Mouse (Mus musculus) layer of hippocampus, adult 8-10 months (tissue): ENCODE measurements at regions not wholly inside any gene's neighbourhood (a gene's known extent, or its start where the extent isn't known, plus 50 kb on each side); places are given as distances from the start of the nearest gene placed in this dataset.

Experiments
- DNase-seq, 2 experiments: peaks; one replicate each; pipeline ENCODE4 v3.0.0; 2022; ENCODE audit warnings: low spot score in 2 of 2

DNA sequence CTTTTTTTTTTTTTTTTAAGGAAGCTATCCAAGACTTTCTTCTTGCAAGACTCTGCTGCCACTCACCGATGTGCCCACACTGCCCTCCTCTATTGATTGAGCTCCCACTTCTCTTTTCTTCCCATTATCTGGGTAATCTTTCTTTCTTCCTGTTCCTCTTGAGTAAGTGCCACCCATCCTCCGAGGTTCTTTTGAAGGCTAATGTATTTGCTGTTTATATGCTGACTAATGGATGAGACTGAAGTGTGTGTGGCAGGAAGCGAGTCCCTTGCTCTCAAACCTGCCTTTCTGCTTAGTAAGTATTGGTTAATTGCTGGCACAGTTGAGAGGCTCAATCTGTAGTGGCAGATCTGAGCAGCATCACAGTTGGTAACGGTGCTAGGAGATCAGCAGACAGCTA lies 142.1 kb upstream of the Plxnc1 start:
- no peak for DNase-seq

DNA sequence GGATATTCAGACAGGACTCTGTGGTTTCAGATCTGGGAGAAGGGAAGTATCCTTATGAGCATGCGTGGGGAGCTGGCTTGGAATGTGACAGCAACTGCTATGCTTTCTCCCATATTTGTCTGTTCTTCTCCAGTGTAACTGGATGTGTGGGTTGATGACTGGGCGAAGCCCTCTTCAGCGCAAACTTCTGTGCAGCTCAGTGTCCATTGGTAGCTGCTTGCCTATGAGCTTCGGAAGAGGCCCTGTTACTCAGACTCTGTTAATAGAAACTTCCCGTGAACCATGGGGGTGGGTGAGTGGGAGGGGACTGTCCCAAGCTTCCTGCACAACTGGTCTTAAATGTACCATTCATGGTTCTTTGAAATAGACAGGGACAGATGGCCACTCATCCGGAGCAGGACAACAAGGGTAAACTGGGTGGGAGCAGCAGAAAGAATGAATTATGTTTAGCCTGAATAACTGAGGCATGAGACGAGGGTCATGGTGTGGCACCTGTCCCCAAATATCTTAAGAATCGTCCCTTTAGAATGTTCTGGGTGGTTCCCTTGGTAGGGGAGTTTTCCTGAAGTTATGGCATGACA lies 141.1 kb upstream of the Plxnc1 start:
- DNase-seq = no peak

DNA sequence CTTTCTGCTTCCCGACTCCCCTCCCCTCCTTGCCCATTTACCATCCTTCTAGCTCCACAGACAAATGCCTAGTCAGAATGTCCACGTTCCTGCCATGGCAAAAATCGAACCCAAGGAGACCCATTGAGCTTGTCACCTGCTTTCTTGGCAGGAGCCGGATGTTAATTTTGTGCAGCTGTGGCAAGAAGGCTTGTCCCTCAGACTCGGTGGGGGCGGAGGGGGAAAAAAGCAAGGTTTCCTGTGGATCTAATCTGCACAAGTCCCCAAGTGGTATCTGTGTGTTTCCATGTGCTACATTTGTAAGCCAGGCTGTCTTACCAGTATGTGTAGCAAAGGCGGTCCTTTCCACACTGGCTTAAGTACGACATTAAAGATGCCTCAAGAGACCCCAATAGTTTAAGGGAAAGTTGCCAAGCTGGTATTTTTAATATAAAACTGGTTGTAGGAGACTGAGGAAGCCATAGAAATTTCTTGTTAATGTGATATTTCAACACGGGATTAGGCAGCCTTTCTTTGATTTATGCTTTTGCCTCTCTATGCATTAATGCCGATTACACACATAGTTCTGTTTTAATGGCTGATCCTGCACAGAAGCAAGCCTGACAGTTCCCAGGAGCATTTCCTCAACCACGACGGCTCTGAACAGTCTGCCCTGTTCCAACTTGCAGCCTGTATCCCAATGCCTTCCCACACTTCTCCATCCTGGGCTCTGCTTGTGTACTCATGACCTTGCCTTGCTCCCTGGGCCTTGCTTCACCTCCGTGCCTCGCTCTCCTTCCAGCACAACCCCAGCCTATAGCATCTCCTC lies 138.9 kb upstream of the Plxnc1 start:
- no peak for DNase-seq

DNA sequence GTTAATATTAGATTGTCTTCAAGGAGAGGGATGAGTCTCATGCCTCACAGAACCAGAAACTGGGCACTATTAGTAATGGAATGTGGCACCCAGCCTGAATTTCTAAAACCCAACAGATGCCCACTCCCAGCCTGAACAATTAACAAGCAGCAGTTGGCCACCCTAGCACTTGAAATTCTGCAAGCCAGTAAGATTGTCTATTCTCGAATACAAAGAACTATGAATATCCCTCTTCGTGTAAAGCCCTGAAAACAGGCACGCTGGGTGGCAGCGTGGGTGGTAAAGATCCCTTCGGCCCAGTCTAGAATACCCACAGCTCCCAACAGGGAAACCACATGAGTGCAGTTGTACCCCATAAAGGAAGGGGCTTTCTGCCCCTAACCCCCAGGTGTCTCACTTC lies 138.0 kb upstream of the Plxnc1 start:
- DNase-seq = peak; percentile 46 to 47

- no peak for DNase-seq
Measured at GRCm38 (mm10) chr10:95079979-95080378, 135.3 kb upstream of the Plxnc1 start.

DNA sequence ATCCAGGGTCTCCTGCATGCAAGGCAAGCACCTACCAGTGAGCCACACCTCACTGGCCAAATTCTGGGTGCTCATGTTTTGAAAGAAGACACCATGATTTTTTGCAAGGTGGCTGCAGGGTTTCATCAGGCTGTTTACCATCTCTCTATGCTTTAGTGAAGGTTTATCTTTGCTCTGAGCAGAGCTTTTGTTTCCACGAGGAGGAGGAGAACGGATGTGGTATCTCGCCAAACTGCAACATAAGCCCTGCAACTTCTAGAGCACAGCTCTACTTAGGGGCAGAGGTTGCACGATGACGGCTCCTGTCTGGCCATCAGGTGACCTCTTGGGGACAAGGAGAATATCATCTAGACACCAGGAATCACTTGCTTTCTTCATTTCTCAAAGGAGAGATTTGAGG lies 131.8 kb upstream of the Plxnc1 start:
- DNase-seq = no peak

DNA sequence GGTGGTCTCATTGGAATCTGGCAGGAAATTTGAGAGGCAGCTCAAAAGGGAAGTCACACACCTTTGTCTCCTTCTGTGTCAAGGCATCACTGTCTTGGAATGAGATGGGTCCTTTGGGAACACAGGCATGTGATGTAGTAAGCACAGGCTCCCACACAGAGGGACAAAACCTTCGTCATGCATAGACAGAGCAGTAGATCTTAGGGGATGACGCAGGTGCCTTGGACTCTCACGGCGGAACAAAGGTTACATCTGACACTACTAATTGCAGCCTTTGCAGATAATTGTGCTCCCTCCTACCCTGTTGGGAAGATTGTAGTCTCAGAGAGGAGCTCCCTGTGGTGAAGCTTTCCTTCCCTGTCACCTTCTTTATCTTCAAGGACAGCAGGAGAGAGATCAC lies 131.3 kb upstream of the Plxnc1 start:
- DNase-seq = no peak

- DNase-seq = no peak
Measured at GRCm38 (mm10) chr10:95074959-95075590, 130.4 kb upstream of the Plxnc1 start.

DNA sequence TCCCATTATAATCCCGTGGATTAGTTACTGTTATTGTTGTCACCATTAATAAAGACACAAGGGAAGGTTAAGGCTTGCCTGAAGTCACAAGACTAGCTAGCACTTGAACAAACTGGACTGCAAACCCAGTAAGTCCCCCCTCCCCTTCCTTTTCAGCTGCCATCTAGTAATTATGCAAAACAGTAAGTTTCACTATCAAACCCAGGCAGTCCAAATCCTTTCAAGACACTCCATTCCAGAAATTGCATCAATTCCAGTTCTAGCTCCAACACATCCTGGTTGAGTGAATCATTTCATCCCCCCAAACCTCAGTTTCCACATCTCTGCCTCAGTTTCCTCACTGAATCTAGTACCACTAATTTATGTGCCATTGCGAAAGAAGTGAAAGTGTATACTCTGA lies 129.7 kb upstream of the Plxnc1 start:
- DNase-seq = no peak

GRCm38 (mm10) chr10:95067971-95068370 lies 123.3 kb upstream of the Plxnc1 start:
- DNase-seq = no peak

- no peak for DNase-seq
Measured at GRCm38 (mm10) chr10:95066774-95067173, 122.1 kb upstream of the Plxnc1 start.

GRCm38 (mm10) chr10:95059486-95060091 lies 115.0 kb upstream of the Plxnc1 start:
- no peak for DNase-seq

DNA sequence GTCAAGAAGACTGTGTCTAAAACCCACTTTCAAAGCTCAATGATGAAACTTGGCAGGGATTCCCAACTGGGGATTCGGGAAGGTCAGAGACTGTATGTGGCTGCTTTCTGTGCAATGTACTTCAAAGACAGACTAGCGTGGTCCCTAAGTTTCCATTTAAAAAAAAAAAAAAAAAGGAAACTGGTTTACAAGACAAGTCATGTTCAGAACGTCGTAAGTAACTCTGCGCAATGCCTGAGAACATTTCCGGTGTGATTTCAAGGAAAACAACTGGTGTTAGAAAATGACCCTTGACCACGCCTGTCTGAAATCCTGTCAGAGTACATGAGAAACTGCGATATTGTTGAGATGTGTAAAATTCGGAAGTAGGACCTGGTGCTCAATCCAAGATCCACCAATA lies 114.4 kb upstream of the Plxnc1 start:
- no peak for DNase-seq

GRCm38 (mm10) chr10:95057051-95057714 lies 112.5 kb upstream of the Plxnc1 start:
- DNase-seq = peak in 1 of 2 experiments; percentile 25

GRCm38 (mm10) chr10:95056541-95056940 lies 111.9 kb upstream of the Plxnc1 start:
- DNase-seq = no peak

DNA sequence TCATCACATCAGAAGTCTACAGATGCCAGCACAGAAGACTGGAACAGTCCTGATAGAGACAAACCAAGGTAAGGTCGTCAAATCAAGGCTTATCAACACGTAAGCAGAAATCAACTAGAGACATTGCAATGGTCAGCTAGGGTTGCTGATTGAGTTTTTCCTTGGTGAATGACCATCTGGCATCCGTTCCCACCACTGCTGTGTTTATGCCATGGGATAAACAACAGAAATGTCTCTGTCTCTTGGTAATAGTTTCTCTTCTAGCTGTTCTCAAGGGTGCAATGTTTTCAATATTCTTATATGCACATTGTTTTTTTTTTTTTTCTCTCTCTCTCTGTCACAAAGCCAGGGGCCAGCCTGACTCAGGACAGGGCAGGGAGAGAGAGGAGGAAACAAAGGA lies 110.2 kb upstream of the Plxnc1 start:
- no peak for DNase-seq

DNA sequence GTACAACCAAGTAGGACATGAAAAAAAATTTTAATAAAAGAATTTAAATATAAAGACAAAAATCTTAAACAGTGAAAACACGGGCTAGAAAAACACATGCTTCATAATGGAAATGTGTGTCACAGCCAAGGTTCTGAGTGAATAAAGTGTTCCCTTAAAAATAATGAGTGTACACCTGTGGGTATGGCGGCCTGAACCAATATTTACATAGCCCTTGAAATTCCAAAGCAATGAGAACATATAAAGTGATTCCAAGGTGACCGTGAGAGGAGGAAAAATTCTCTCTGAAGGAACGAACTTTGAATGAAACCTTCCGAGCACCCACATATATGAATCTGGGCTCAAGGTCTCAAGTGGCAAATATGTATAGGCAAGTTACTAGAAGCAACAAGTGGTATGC lies 104.2 kb upstream of the Plxnc1 start:
- no peak for DNase-seq

DNA sequence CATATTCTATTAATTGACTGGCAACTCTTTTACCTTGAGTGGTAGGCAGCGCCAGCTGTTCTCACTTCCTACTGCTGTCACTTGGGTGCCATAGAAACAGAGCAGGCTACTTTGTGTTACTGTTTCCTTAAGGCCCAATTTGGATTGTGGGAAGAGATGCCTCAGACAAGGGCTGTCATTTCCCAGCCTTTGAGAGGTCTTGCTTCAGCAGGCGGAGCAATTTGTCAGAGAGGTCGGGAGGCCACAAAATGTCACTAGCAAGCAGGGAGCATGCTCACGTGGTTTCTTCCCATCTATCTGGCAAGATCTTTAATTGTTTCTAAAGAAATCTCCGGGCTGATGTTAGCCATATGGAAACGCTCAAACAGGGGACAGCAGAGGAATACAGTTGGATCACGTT lies 99.3 kb upstream of the Plxnc1 start:
- DNase-seq = no peak

DNA sequence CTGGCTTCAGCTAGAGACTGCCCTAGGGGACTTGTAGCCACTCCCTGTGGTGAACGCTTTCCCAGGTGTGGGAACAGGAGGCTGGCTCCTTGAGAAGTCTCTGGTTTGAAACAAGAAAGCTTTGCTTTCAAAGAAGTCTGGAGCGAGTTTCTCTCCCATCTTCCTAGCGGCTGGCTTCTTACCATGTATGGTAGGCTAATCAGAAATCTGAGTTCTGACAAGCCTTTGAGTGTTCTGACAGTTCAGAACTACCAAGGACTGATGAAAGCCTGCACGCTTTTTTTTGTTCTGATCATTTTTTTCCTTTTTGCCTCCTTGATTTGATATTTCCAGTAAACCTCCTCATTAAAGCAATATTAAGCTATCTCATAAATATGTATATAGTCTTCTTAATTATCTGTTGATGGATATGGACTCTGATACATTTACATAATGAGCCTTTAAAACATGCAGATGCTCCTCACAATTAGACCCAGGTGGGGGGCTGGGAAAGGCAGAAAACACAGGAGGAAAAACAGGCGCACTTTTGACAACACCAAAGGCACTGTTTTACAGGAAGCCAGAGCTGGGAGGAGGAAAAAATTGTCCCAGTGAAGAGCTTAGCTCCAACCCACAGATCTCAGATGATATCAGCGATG lies 95.7 kb upstream of the Plxnc1 start:
- peak in 1 of 2 experiments; percentile 22 for DNase-seq

- DNase-seq = no peak
Measured at GRCm38 (mm10) chr10:95036043-95036697, 91.5 kb upstream of the Plxnc1 start.

GRCm38 (mm10) chr10:95035371-95035770 lies 90.7 kb upstream of the Plxnc1 start:
- peak; percentile 50 to 64 for DNase-seq
